Mouse (Mus musculus): ENCODE measurements at regions not wholly inside any gene's neighbourhood (a gene's known extent, or its start where the extent isn't known, plus 50 kb on each side); places are given as distances from the start of the nearest gene placed in this dataset.

- H3K27me3 ChIP-seq, result no peaks in the 10 kb centered on the region
- H3K9ac ChIP-seq, result no peak overlapping the region
- no peak overlapping the region for H3K27ac ChIP-seq
- no peaks in the 10 kb centered on the region for H3K36me3 ChIP-seq
- no peak overlapping the region for H3K4me2 ChIP-seq
- ATAC-seq (ENCODE audit: insufficient number of reproducible peaks, insufficient read depth, low FRiP score, low TSS enrichment, low read depth), result peak; percentile 26; the same call in 1 of the 2 replicates
- H3K4me1 ChIP-seq, result no peaks in the 10 kb centered on the region
- no peaks in the 10 kb centered on the region for H3K9me3 ChIP-seq
- H3K4me3 ChIP-seq, result no peak overlapping the region
Observed at GRCm38 (mm10) chr5:67155582-67155981, 56.5 kb upstream of the Phox2b start.

GRCm38 (mm10) chr5:67156911-67157310 is 57.8 kb upstream of the Phox2b start:
- Histone ChIP-seq H3K4me2 (no peak overlapping the region), H3K36me3 (no peaks in the 10 kb centered on the region), H3K27me3 (no peaks in the 10 kb centered on the region), H3K9ac (no peak overlapping the region), H3K4me1 (no peaks in the 10 kb centered on the region), H3K4me3 (no peak overlapping the region), H3K9me3 (no peaks in the 10 kb centered on the region), H3K27ac (no peak overlapping the region)
- ATAC-seq (ENCODE audit: insufficient number of reproducible peaks, insufficient read depth, low FRiP score, low TSS enrichment, low read depth), result no peak
- 84% methylated on average over 2 of the region's 2 CpGs for WGBS

- H3K4me2 ChIP-seq, result no peak overlapping the region
- 42% methylated on average over 6 of the region's 6 CpGs for WGBS
- no peaks in the 10 kb centered on the region for H3K36me3 ChIP-seq
- no peak overlapping the region for H3K4me3 ChIP-seq
- H3K27ac ChIP-seq, result no peak overlapping the region
- peaks cover 26% of the 10 kb centered on the region for H3K27me3 ChIP-seq
- ATAC-seq (ENCODE audit: insufficient number of reproducible peaks, insufficient read depth, low FRiP score, low TSS enrichment, low read depth), result no peak
- no peaks in the 10 kb centered on the region for H3K4me1 ChIP-seq
- no peaks in the 10 kb centered on the region for H3K9me3 ChIP-seq
- no peak overlapping the region for H3K9ac ChIP-seq
Observed at GRCm38 (mm10) chr5:67176827-67177226, 77.7 kb upstream of the Phox2b start.

GRCm38 (mm10) chr5:67179221-67179620 is 80.1 kb upstream of the Phox2b start:
- ATAC-seq (ENCODE audit: insufficient number of reproducible peaks, insufficient read depth, low FRiP score, low TSS enrichment, low read depth), result no peak
- H3K27ac ChIP-seq, result no peak overlapping the region
- whole genome bisulfite sequencing, result 42% methylated on average over 12 of the region's 12 CpGs
- H3K9me3 ChIP-seq, result no peaks in the 10 kb centered on the region
- no peaks in the 10 kb centered on the region for H3K36me3 ChIP-seq
- H3K9ac ChIP-seq, result no peak overlapping the region
- H3K27me3 ChIP-seq, result peaks cover 37% of the 10 kb centered on the region
- H3K4me3 ChIP-seq, result no peak overlapping the region
- no peaks in the 10 kb centered on the region for H3K4me1 ChIP-seq
- peak overlapping the region; percentile 28; the same call in 1 of the 2 replicates for H3K4me2 ChIP-seq

GRCm38 (mm10) chr5:67189376-67189901 is 70.9 kb upstream of the Tmem33 start:
- H3K36me3 ChIP-seq, result no peaks in the 10 kb centered on the region
- H3K4me3 ChIP-seq, result no peak overlapping the region
- H3K27ac ChIP-seq, result no peak overlapping the region
- ATAC-seq (ENCODE audit: insufficient number of reproducible peaks, insufficient read depth, low FRiP score, low TSS enrichment, low read depth), result no peak
- WGBS, result 56% methylated on average over 4 of the region's 4 CpGs
- peaks cover 11% of the 10 kb centered on the region; the same call in 1 of the 2 replicates for H3K27me3 ChIP-seq
- H3K9ac ChIP-seq, result no peak overlapping the region
- H3K4me2 ChIP-seq, result no peak overlapping the region
- no peaks in the 10 kb centered on the region for H3K4me1 ChIP-seq
- no peaks in the 10 kb centered on the region for H3K9me3 ChIP-seq

GRCm38 (mm10) chr5:67194065-67194464 is 66.3 kb upstream of the Tmem33 start:
- H3K36me3 ChIP-seq, result no peaks in the 10 kb centered on the region
- 0 out of 2 replicates have a peak, but pooled peaks cover 3% of the 10 kb centered on the region for H3K27me3 ChIP-seq
- H3K9ac ChIP-seq, result no peak overlapping the region
- no peak overlapping the region for H3K4me3 ChIP-seq
- ATAC-seq (ENCODE audit: insufficient number of reproducible peaks, insufficient read depth, low FRiP score, low TSS enrichment, low read depth), result no peak
- H3K4me1 ChIP-seq, result no peaks in the 10 kb centered on the region
- no peaks in the 10 kb centered on the region for H3K9me3 ChIP-seq
- no peak overlapping the region for H3K27ac ChIP-seq
- 67% methylated on average over 2 of the region's 2 CpGs for WGBS
- H3K4me2 ChIP-seq, result no peak overlapping the region

GRCm38 (mm10) chr5:67205083-67205738 is 55.2 kb upstream of the Tmem33 start:
- Histone ChIP-seq H3K4me3 (no peak overlapping the region), H3K4me1 (0 out of 2 replicates have a peak, but pooled peaks cover 4% of the 10 kb centered on the region), H3K27ac (no peak overlapping the region), H3K4me2 (peak overlapping the region; percentile 21), H3K9ac (no peak overlapping the region), H3K36me3 (no peaks in the 10 kb centered on the region), H3K9me3 (no peaks in the 10 kb centered on the region), H3K27me3 (peaks cover 24% of the 10 kb centered on the region)
- ATAC-seq (ENCODE audit: insufficient number of reproducible peaks, insufficient read depth, low FRiP score, low TSS enrichment, low read depth), result no peak
- WGBS, result 31% methylated on average over 11 of the region's 11 CpGs

All from embryonic facial prominence, embryonic 13.5 days (tissue).